Mouse (Mus musculus) spleen, adult 2 months (tissue): ENCODE results near the gene Mpv17l. TPM values are rescaled to one million over a fixed set of nuclear protein-coding genes. Genes with fewer than 3 reads are reported as not detected.

Experiments used
- DNase-seq, 2 experiments: peaks; one replicate each; pipeline versions ENCODE4 v3.0.0 to v3.0.0-alpha.2; 2012 to 2021; ENCODE audit warnings: low spot score in 2 of 2, low read depth in 1 of 2
- H3K27ac ChIP-seq: fragments of 200-500 bp; 2 replicates; pipeline ENCODE4 v1.5.1; 2012; ENCODE audit warnings: low read length, inconsistent platforms; ENCODE audit not compliant: insufficient read depth
- H3K27me3 ChIP-seq: fragments of 200-500 bp; 2 replicates; pipeline ENCODE4 v1.6.1; 2012; ENCODE audit warnings: mild to moderate bottlenecking, moderate library complexity, low read length, inconsistent platforms; ENCODE audit not compliant: control insufficient read depth, insufficient read depth
- H3K36me3 ChIP-seq: fragments of 200-500 bp; 2 replicates; pipeline ENCODE4 v1.6.1; 2012; ENCODE audit warnings: mild to moderate bottlenecking, low read length, inconsistent platforms; ENCODE audit not compliant: control insufficient read depth, insufficient read depth
- H3K4me1 ChIP-seq: fragments of 200-500 bp; 2 replicates; pipeline ENCODE4 v1.6.1; 2011; ENCODE audit warnings: inconsistent platforms; ENCODE audit not compliant: control insufficient read depth, insufficient read depth, insufficient read length
- H3K4me3 ChIP-seq: fragments of 200-500 bp; 2 replicates; pipeline ENCODE4 v1.5.1; 2011; ENCODE audit warnings: mild to moderate bottlenecking, inconsistent platforms; ENCODE audit not compliant: insufficient read depth, insufficient read length; ENCODE audit errors: extremely low read depth
- CTCF ChIP-seq: fragments of 200-500 bp; IDR thresholded peaks from 2 replicates; pipeline ENCODE4 v1.5.1; 2011; ENCODE audit warnings: mild to moderate bottlenecking, inconsistent platforms; ENCODE audit not compliant: insufficient read depth, insufficient read length, insufficient replicate concordance; ENCODE audit errors: extremely low read depth
- POLR2A ChIP-seq: fragments of 200-500 bp; IDR thresholded peaks from 2 replicates; pipeline ENCODE4 v1.6.1; 2011; ENCODE audit warnings: low read depth, low read length, inconsistent platforms
- WGBS: fragments of 180-500 bp; shearing (Covaris S2); methylation state at CpG from one replicate; pipeline ENCODE4 v1.1.7; 2018; 5-methylcytosine and 5-hydroxymethylcytosine counted together
- polyA plus RNA-seq: library from polyadenylated mRNA; depleted of rRNA; stranded (reverse); fragments of >200 nt; gene quantifications from 2 replicates; pipeline ENCODE4 v1.2.3, GENCODE M21; 2012; rRNA removed

Gene Mpv17l
- polyA plus RNA-seq, 1 experiment = 0.30 TPM

- WGBS = 84% methylated on average over 3 of the region's 3 CpGs
- no peak overlapping the region for H3K27ac ChIP-seq
These were observed 83.2 kb downstream of the Mpv17l start for GRCm38 (mm10) chr16:13986197-13986573.

GRCm38 (mm10) chr16:13986574-13987478, 83.9 kb downstream of the Mpv17l start, which contains the start of the genes 2900011O08Rik and Ifitm7:
Gene 2900011O08Rik (plus strand): TSS chr16:13986604.
Gene Ifitm7 (minus strand): TSS chr16:13986888.
- peaks cover 1% of the 10 kb centered on the region; the same call in 1 of the 2 replicates for H3K27me3 ChIP-seq
- DNase-seq = no peak
- no peak within 1 kb of the TSS; the same call in 1 of the 2 replicates for H3K4me3 ChIP-seq
- H3K4me1 ChIP-seq = no peaks in the 10 kb centered on the region
- H3K27ac ChIP-seq = no peak within 1 kb of the TSS
- 5% methylated on average over 31 of the region's 31 CpGs for WGBS
- TF ChIP-seq POLR2A (no peak), CTCF (no peak)
- no peaks in the 10 kb centered on the region for H3K36me3 ChIP-seq

More at GRCm38 (mm10) chr16:13986197-13986573, 83.2 kb downstream of the Mpv17l start:
- Histone ChIP-seq H3K27me3 (peaks cover 1% of the 10 kb centered on the region; the same call in 1 of the 2 replicates), H3K4me1 (no peaks in the 10 kb centered on the region), H3K4me3 (no peak overlapping the region), H3K36me3 (no peaks in the 10 kb centered on the region)
- DNase-seq = no peak
- TF ChIP-seq POLR2A = no peak
- no peak for TF ChIP-seq CTCF

- Histone ChIP-seq H3K36me3 (no peaks in the 10 kb centered on the region), H3K27ac (no peak overlapping the region), H3K27me3 (no peaks in the 10 kb centered on the region), H3K4me1 (no peaks in the 10 kb centered on the region), H3K4me3 (no peak overlapping the region)
- WGBS = 84% methylated on average over 11 of the region's 11 CpGs
- no peak for TF ChIP-seq POLR2A
- TF ChIP-seq CTCF = no peak
- DNase-seq = no peak
These were observed 89.7 kb downstream of the Mpv17l start for GRCm38 (mm10) chr16:13992518-13993248.

GRCm38 (mm10) chr16:13994076-13994475, 91.1 kb downstream of the Mpv17l start:
- no peak for TF ChIP-seq POLR2A
- TF ChIP-seq CTCF = no peak
- Histone ChIP-seq H3K27ac (no peak overlapping the region), H3K27me3 (no peaks in the 10 kb centered on the region), H3K4me1 (no peaks in the 10 kb centered on the region), H3K4me3 (no peak overlapping the region), H3K36me3 (no peaks in the 10 kb centered on the region)
- 87% methylated on average over 1 of the region's 1 CpGs for WGBS
- DNase-seq = no peak

- DNase-seq = no peak
- H3K36me3 ChIP-seq = no peaks in the 10 kb centered on the region
- H3K4me3 ChIP-seq = no peak overlapping the region
- TF ChIP-seq POLR2A (no peak), CTCF (no peak)
- H3K4me1 ChIP-seq = no peaks in the 10 kb centered on the region
- H3K27me3 ChIP-seq = no peaks in the 10 kb centered on the region
- WGBS = 55% methylated on average over 1 of the region's 1 CpGs
- no peak overlapping the region for H3K27ac ChIP-seq
These were observed 91.5 kb downstream of the Mpv17l start for GRCm38 (mm10) chr16:13994502-13994901.

Other genes starting within 250 kb of the Mpv17l start
- 8.8 and 9.9 TPM in 2 replicates for gene Parn, start 235.0 kb upstream of the Mpv17l start, polyA plus RNA-seq
- 15.6 and 18.1 TPM in 2 replicates for gene Bfar, start 231.3 kb upstream of the Mpv17l start, polyA plus RNA-seq
- gene 3110001I22Rik, start 231.2 kb upstream of the Mpv17l start, polyA plus RNA-seq = 0.93 and 0.97 TPM in 2 replicates
- 0.12 and 0.23 TPM in 2 replicates for gene Pla2g10, start 172.2 kb upstream of the Mpv17l start, polyA plus RNA-seq
- 5.9 and 6.0 TPM in 2 replicates for gene Rrn3, start 122.5 kb upstream of the Mpv17l start, polyA plus RNA-seq
- 42.8 and 48.7 TPM in 2 replicates for gene Ntan1, start 84.3 kb upstream of the Mpv17l start, polyA plus RNA-seq
- gene Pdxdc1, start within 50 bp of the Mpv17l start, polyA plus RNA-seq = 29.9 and 34.7 TPM in 2 replicates
- gene 2900011O08Rik, start 83.4 kb downstream of the Mpv17l start, polyA plus RNA-seq = not detected in 2 replicates
- gene Ifitm7, start 83.7 kb downstream of the Mpv17l start, polyA plus RNA-seq = 0.13 TPM in 1 of 2 replicates, not detected in the other